Mouse (Mus musculus) hindbrain, embryonic 12.5 days (tissue): ENCODE measurements around the gene Gpr155. TPM values are rescaled to one million over a fixed set of nuclear protein-coding genes. Genes with fewer than 3 reads are reported as not detected.

Source experiments
- ATAC-seq: fragments of 200-750 bp; cut with Nextera tagmentation; 2 replicates; pipeline ENCODE4 v1.8.0; 2017; ENCODE audit warnings: moderate TSS enrichment; ENCODE audit not compliant: low FRiP score
- H3K27ac ChIP-seq: fragments of 300-500 bp; sonication (generic); 2 replicates; pipeline ENCODE4 v1.5.1; 2016; ENCODE audit warnings: mild to moderate bottlenecking
- H3K27me3 ChIP-seq: fragments of 300-500 bp; sonication (generic); 2 replicates; pipeline ENCODE4 v1.6.1; 2016; ENCODE audit warnings: mild to moderate bottlenecking
- H3K36me3 ChIP-seq: fragments of 300-500 bp; sonication (generic); 2 replicates; pipeline ENCODE4 v1.6.1; 2016; ENCODE audit warnings: mild to moderate bottlenecking
- H3K4me1 ChIP-seq: fragments of 300-500 bp; sonication (generic); 2 replicates; pipeline ENCODE4 v1.6.1; 2016
- H3K4me2 ChIP-seq: fragments of 300-500 bp; sonication (generic); replicated peaks from 2 replicates; pipeline ENCODE4 v1.6.1; 2016; ENCODE audit warnings: mild to moderate bottlenecking
- H3K4me3 ChIP-seq: fragments of 300-500 bp; sonication (generic); 2 replicates; pipeline ENCODE4 v1.5.1; 2016; ENCODE audit warnings: mild to moderate bottlenecking
- H3K9ac ChIP-seq: fragments of 300-500 bp; sonication (generic); 2 replicates; pipeline ENCODE4 v1.6.1; 2016; ENCODE audit warnings: mild to moderate bottlenecking, moderate library complexity
- H3K9me3 ChIP-seq: fragments of 300-500 bp; sonication (generic); replicated peaks from 2 replicates; pipeline ENCODE4 v1.6.1; 2016; ENCODE audit warnings: mild to moderate bottlenecking
- WGBS: fragments of 180-500 bp; shearing (Covaris S2); methylation state at CpG from one replicate; pipeline ENCODE4 v1.1.7; 2016; 5-methylcytosine and 5-hydroxymethylcytosine counted together
- polyA plus RNA-seq: library from polyadenylated mRNA; unstranded; fragments of >200 nt; fragmentation: Nextera tagmentation; extraction: Ambion mirVana; gene quantifications from 2 replicates; pipeline ENCODE4 v1.2.1, GENCODE M21; 2016

The Gpr155 gene
- 9.2 and 10.0 TPM in 2 replicates for polyA plus RNA-seq

- Histone ChIP-seq H3K9me3 (no peaks in the 10 kb centered on the region), H3K27me3 (no peaks in the 10 kb centered on the region), H3K4me1 (peaks cover 6% of the 10 kb centered on the region), H3K27ac (peak within 1 kb of the TSS; percentile 84), H3K4me2 (peak within 1 kb of the TSS; percentile 96), H3K36me3 (no peaks in the 10 kb centered on the region), H3K4me3 (peak within 1 kb of the TSS; percentile 70), H3K9ac (peak within 1 kb of the TSS; percentile 78)
- WGBS, result 2% methylated on average over 41 of the region's 44 CpGs
- peak; percentile 99 for ATAC-seq
These were observed at the start of gene Gpr155 for GRCm38 (mm10) chr2:73386356-73387046. Gpr155 (minus strand) TSS chr2:73386572.

GRCm38 (mm10) chr2:73435847-73436246 lies 49.5 kb upstream of the Gpr155 start:
- no peak for ATAC-seq
- Histone ChIP-seq H3K27ac (no peak overlapping the region), H3K36me3 (peaks cover 16% of the 10 kb centered on the region), H3K9me3 (no peaks in the 10 kb centered on the region), H3K9ac (no peak overlapping the region), H3K4me1 (peaks cover 9% of the 10 kb centered on the region; the same call in 1 of the 2 replicates), H3K27me3 (no peaks in the 10 kb centered on the region), H3K4me3 (no peak overlapping the region), H3K4me2 (no peak overlapping the region)
- 97% methylated on average over 2 of the region's 2 CpGs for WGBS

- no peaks in the 10 kb centered on the region for H3K27me3 ChIP-seq
- peaks cover 5% of the 10 kb centered on the region; the same call in 1 of the 2 replicates for H3K4me1 ChIP-seq
- WGBS, result 29% methylated on average over 14 of the region's 14 CpGs
- peak overlapping the region; percentile 42 for H3K4me2 ChIP-seq
- H3K9me3 ChIP-seq, result no peaks in the 10 kb centered on the region
- no peak overlapping the region for H3K4me3 ChIP-seq
- H3K36me3 ChIP-seq, result peaks cover 10% of the 10 kb centered on the region; the same call in 1 of the 2 replicates
- no peak for ATAC-seq
- H3K9ac ChIP-seq, result no peak overlapping the region
- peak overlapping the region; percentile 55; the same call in 1 of the 2 replicates for H3K27ac ChIP-seq
These were observed 45.6 kb upstream of the Gpr155 start for GRCm38 (mm10) chr2:73431959-73432396.

GRCm38 (mm10) chr2:73428803-73429468 lies 42.6 kb upstream of the Gpr155 start:
- Histone ChIP-seq H3K4me3 (no peak overlapping the region), H3K27me3 (no peaks in the 10 kb centered on the region), H3K9me3 (no peaks in the 10 kb centered on the region), H3K36me3 (no peaks in the 10 kb centered on the region), H3K27ac (peak overlapping the region; percentile 17; the same call in 1 of the 2 replicates), H3K4me1 (peaks cover 5% of the 10 kb centered on the region; the same call in 1 of the 2 replicates), H3K4me2 (no peak overlapping the region), H3K9ac (no peak overlapping the region)
- ATAC-seq, result no peak
- WGBS, result 64% methylated on average over 21 of the region's 21 CpGs

GRCm38 (mm10) chr2:73427293-73427692 lies 40.9 kb upstream of the Gpr155 start:
- Histone ChIP-seq H3K4me2 (no peak overlapping the region), H3K27me3 (no peaks in the 10 kb centered on the region; the same call in 1 of the 2 replicates), H3K36me3 (no peaks in the 10 kb centered on the region), H3K4me1 (peaks cover 5% of the 10 kb centered on the region; the same call in 1 of the 2 replicates), H3K9me3 (no peaks in the 10 kb centered on the region), H3K27ac (no peak overlapping the region), H3K9ac (no peak overlapping the region), H3K4me3 (no peak overlapping the region)
- ATAC-seq, result no peak
- 45% methylated on average over 1 of the region's 1 CpGs for WGBS

GRCm38 (mm10) chr2:73425822-73426221 lies 39.5 kb upstream of the Gpr155 start:
- H3K27me3 ChIP-seq, result no peaks in the 10 kb centered on the region; the same call in 1 of the 2 replicates
- H3K9ac ChIP-seq, result no peak overlapping the region
- no peak for ATAC-seq
- no peak overlapping the region for H3K4me2 ChIP-seq
- H3K4me1 ChIP-seq, result no peaks in the 10 kb centered on the region
- H3K36me3 ChIP-seq, result no peaks in the 10 kb centered on the region
- WGBS, result 83% methylated on average over 14 of the region's 14 CpGs
- no peaks in the 10 kb centered on the region for H3K9me3 ChIP-seq
- no peak overlapping the region for H3K27ac ChIP-seq
- H3K4me3 ChIP-seq, result no peak overlapping the region

GRCm38 (mm10) chr2:73419730-73420129 lies 33.4 kb upstream of the Gpr155 start:
- Histone ChIP-seq H3K4me2 (no peak overlapping the region), H3K4me1 (no peaks in the 10 kb centered on the region), H3K27me3 (no peaks in the 10 kb centered on the region; the same call in 1 of the 2 replicates), H3K9me3 (no peaks in the 10 kb centered on the region), H3K27ac (no peak overlapping the region), H3K9ac (no peak overlapping the region), H3K36me3 (no peaks in the 10 kb centered on the region), H3K4me3 (no peak overlapping the region)
- WGBS, result 31% methylated on average over 7 of the region's 7 CpGs
- no peak for ATAC-seq

- Histone ChIP-seq H3K4me3 (no peak overlapping the region), H3K9ac (no peak overlapping the region), H3K27me3 (no peaks in the 10 kb centered on the region; the same call in 1 of the 2 replicates), H3K27ac (no peak overlapping the region), H3K36me3 (no peaks in the 10 kb centered on the region), H3K4me2 (no peak overlapping the region), H3K4me1 (no peaks in the 10 kb centered on the region), H3K9me3 (no peaks in the 10 kb centered on the region)
- WGBS, result 42% methylated on average over 4 of the region's 4 CpGs
- ATAC-seq, result no peak
These were observed 32.9 kb upstream of the Gpr155 start for GRCm38 (mm10) chr2:73419285-73419684.

GRCm38 (mm10) chr2:73415892-73416291 lies 29.5 kb upstream of the Gpr155 start:
- Histone ChIP-seq H3K4me1 (no peaks in the 10 kb centered on the region), H3K4me2 (no peak overlapping the region)
- 56% methylated on average over 5 of the region's 5 CpGs for WGBS

GRCm38 (mm10) chr2:73410076-73410475 lies 23.7 kb upstream of the Gpr155 start:
- H3K4me1 ChIP-seq, result no peaks in the 10 kb centered on the region
- H3K4me3 ChIP-seq, result no peak overlapping the region
- H3K27ac ChIP-seq, result no peak overlapping the region
- H3K27me3 ChIP-seq, result 0 out of 2 replicates have a peak, but pooled peaks cover 4% of the 10 kb centered on the region
- no peaks in the 10 kb centered on the region for H3K9me3 ChIP-seq
- no peak overlapping the region for H3K4me2 ChIP-seq
- no peaks in the 10 kb centered on the region for H3K36me3 ChIP-seq
- H3K9ac ChIP-seq, result no peak overlapping the region
- ATAC-seq, result no peak
- WGBS, result 92% methylated on average over 8 of the region's 8 CpGs

More at GRCm38 (mm10) chr2:73415892-73416291, 29.5 kb upstream of the Gpr155 start:
- Histone ChIP-seq H3K4me3 (no peak overlapping the region), H3K9ac (no peak overlapping the region), H3K27ac (no peak overlapping the region), H3K9me3 (no peaks in the 10 kb centered on the region), H3K27me3 (0 out of 2 replicates have a peak, but pooled peaks cover 4% of the 10 kb centered on the region), H3K36me3 (no peaks in the 10 kb centered on the region)
- ATAC-seq, result no peak

GRCm38 (mm10) chr2:73407662-73408061 lies 21.3 kb upstream of the Gpr155 start:
- ATAC-seq, result no peak
- H3K27me3 ChIP-seq, result no peaks in the 10 kb centered on the region
- no peaks in the 10 kb centered on the region for H3K36me3 ChIP-seq
- no peaks in the 10 kb centered on the region for H3K9me3 ChIP-seq
- no peak overlapping the region for H3K27ac ChIP-seq
- H3K4me2 ChIP-seq, result no peak overlapping the region
- H3K4me3 ChIP-seq, result no peak overlapping the region
- WGBS, result 63% methylated on average over 4 of the region's 4 CpGs
- H3K4me1 ChIP-seq, result no peaks in the 10 kb centered on the region
- H3K9ac ChIP-seq, result no peak overlapping the region

GRCm38 (mm10) chr2:73406336-73406915 lies 20.1 kb upstream of the Gpr155 start:
- WGBS, result 90% methylated on average over 9 of the region's 9 CpGs
- Histone ChIP-seq H3K4me3 (no peak overlapping the region), H3K4me1 (no peaks in the 10 kb centered on the region), H3K27me3 (no peaks in the 10 kb centered on the region), H3K27ac (no peak overlapping the region), H3K36me3 (no peaks in the 10 kb centered on the region), H3K9ac (no peak overlapping the region), H3K9me3 (no peaks in the 10 kb centered on the region), H3K4me2 (no peak overlapping the region)
- ATAC-seq, result no peak
